Mouse (Mus musculus) E14TG2a.4 (cell line): ENCODE data around the gene Emilin2.

ENCODE experiments used
- H3K27me3 ChIP-seq: 2 replicates; pipeline ENCODE4 v1.6.1; 2014; ENCODE audit warnings: low read length, control low read depth; ENCODE audit not compliant: insufficient read depth
- H3K36me3 ChIP-seq: 2 replicates; pipeline ENCODE4 v1.6.1; 2014; ENCODE audit warnings: low read length, control low read depth; ENCODE audit not compliant: insufficient read depth
- H3K4me1 ChIP-seq: replicated peaks from 2 replicates; pipeline ENCODE4 v1.6.1; 2014; ENCODE audit warnings: low read depth, low read length, control low read depth
- H3K4me3 ChIP-seq: replicated peaks from 2 replicates; pipeline ENCODE4 v1.5.1; 2014; ENCODE audit warnings: mild to moderate bottlenecking, low read length
- H3K9me3 ChIP-seq: 2 replicates; pipeline ENCODE4 v1.6.1; 2014; ENCODE audit warnings: low read length, control low read depth
- CTCF ChIP-seq: conservative IDR thresholded peaks from 2 replicates; pipeline ENCODE4 v1.5.1; 2014; ENCODE audit warnings: low read length
- NANOG ChIP-seq: IDR thresholded peaks from 2 replicates; pipeline ENCODE4 v1.6.1; 2014; ENCODE audit warnings: borderline replicate concordance, low read length, mixed read lengths
- POU5F1 ChIP-seq: IDR thresholded peaks from 2 replicates; pipeline ENCODE4 v1.6.1; 2014; ENCODE audit warnings: low read length, borderline replicate concordance

The Emilin2 gene

GRCm38 (mm10) chr17:71238494-71238893 lies 73.3 kb downstream of the Emilin2 start:
- TF ChIP-seq CTCF (no peak), NANOG (no peak), POU5F1 (no peak)
- no peak overlapping the region for H3K4me3 ChIP-seq
- H3K9me3 ChIP-seq = no peaks in the 10 kb centered on the region

GRCm38 (mm10) chr17:71235229-71235958 lies 76.4 kb downstream of the Emilin2 start:
- Histone ChIP-seq H3K9me3 (no peaks in the 10 kb centered on the region), H3K36me3 (peaks cover 20% of the 10 kb centered on the region), H3K4me1 (no peaks in the 10 kb centered on the region), H3K4me3 (no peak overlapping the region), H3K27me3 (no peaks in the 10 kb centered on the region)
- TF ChIP-seq NANOG = no peak
- TF ChIP-seq POU5F1 = no peak
- no peak for TF ChIP-seq CTCF

More at GRCm38 (mm10) chr17:71238494-71238893, 73.3 kb downstream of the Emilin2 start:
- H3K4me1 ChIP-seq = no peaks in the 10 kb centered on the region
- no peaks in the 10 kb centered on the region for H3K27me3 ChIP-seq
- H3K36me3 ChIP-seq = peaks cover 36% of the 10 kb centered on the region

DNA sequence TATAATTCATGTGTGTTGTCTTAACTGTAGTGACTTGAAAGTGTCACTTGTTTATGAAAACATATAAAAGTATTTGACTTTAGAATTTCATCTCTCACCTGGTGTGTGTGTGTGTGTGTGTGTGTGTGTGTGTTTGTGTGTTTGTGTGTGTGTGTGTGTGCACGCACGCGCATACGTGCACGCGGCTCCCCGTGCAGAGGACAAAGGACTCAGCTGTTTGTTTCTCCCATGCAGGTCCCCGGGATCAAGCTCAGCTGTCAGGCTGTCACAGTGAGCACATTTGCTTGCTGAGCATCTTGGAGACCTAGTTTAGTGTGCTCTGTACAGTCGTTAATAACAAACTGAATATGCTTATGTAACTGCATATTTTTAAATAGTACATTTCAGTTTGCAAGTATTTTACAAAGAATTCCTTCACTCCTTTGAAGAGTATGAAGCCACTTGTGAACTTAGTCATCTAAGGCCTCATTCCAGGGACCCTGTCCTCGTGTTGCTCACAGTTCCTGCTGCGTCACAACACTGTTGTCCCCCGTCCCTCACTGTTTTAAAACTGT lies 77.7 kb downstream of the Emilin2 start:
- no peak for TF ChIP-seq CTCF
- TF ChIP-seq NANOG = no peak
- TF ChIP-seq POU5F1 = no peak
- Histone ChIP-seq H3K27me3 (no peaks in the 10 kb centered on the region), H3K4me3 (no peak overlapping the region), H3K36me3 (peaks cover 20% of the 10 kb centered on the region), H3K9me3 (no peaks in the 10 kb centered on the region), H3K4me1 (no peaks in the 10 kb centered on the region)

DNA sequence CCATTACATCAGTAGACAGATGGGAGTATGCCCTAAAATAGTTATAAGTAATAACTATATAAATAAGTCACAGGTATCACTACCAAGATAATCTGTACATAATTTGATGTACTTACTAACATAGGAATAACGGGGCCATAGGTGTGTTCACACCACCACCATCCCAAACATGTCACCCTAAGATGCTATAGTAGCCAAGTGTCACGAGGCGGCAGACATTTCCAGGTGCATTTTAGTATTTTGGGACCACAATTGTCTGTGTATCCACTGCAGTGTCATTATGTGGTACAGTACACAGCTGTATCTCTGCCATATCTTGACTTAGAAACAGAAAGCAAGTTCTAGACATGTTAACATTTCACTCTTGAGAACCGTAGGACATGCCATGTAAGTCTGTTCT lies 78.6 kb downstream of the Emilin2 start:
- no peak overlapping the region for H3K4me3 ChIP-seq
- H3K9me3 ChIP-seq = no peaks in the 10 kb centered on the region

GRCm38 (mm10) chr17:71231998-71232397 lies 79.8 kb downstream of the Emilin2 start:
- TF ChIP-seq POU5F1 (no peak), CTCF (no peak), NANOG (no peak)
- Histone ChIP-seq H3K4me1 (no peaks in the 10 kb centered on the region), H3K9me3 (no peaks in the 10 kb centered on the region), H3K36me3 (peaks cover 14% of the 10 kb centered on the region), H3K4me3 (no peak overlapping the region), H3K27me3 (no peaks in the 10 kb centered on the region)

More for the DNA sequence above, 78.6 kb downstream of the Emilin2 start:
- Histone ChIP-seq H3K4me1 (no peaks in the 10 kb centered on the region), H3K36me3 (peaks cover 20% of the 10 kb centered on the region), H3K27me3 (no peaks in the 10 kb centered on the region)
- no peak for TF ChIP-seq CTCF
- TF ChIP-seq POU5F1 = no peak
- no peak for TF ChIP-seq NANOG

GRCm38 (mm10) chr17:71230108-71230709 lies 81.6 kb downstream of the Emilin2 start:
- Histone ChIP-seq H3K36me3 (peaks cover 14% of the 10 kb centered on the region), H3K27me3 (no peaks in the 10 kb centered on the region), H3K4me1 (no peaks in the 10 kb centered on the region), H3K4me3 (no peak overlapping the region), H3K9me3 (no peaks in the 10 kb centered on the region)
- TF ChIP-seq NANOG = no peak
- TF ChIP-seq CTCF = no peak

DNA sequence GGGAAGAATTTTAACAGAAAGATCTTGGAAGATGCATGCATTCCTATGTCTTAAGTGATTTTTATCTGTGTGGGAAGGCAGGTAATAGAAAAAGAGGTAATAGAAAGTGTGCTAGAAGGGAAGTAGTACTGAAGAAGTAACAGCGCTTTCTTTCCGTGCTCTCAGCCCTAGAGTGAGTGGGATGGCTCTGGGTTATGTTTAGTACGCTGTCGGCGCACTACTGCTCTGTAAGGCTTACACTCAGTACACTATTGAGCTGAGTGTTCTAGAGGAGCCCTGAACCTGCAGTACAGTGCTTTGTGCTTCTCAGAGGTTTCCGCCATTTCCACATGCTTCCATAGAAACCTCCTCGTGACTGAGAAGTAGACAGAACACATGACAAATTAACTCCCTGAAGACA lies 83.1 kb downstream of the Emilin2 start:
- TF ChIP-seq POU5F1 (no peak), NANOG (no peak), CTCF (no peak)
- Histone ChIP-seq H3K36me3 (peaks cover 14% of the 10 kb centered on the region), H3K4me1 (no peaks in the 10 kb centered on the region), H3K27me3 (no peaks in the 10 kb centered on the region), H3K9me3 (no peaks in the 10 kb centered on the region), H3K4me3 (no peak overlapping the region)

DNA sequence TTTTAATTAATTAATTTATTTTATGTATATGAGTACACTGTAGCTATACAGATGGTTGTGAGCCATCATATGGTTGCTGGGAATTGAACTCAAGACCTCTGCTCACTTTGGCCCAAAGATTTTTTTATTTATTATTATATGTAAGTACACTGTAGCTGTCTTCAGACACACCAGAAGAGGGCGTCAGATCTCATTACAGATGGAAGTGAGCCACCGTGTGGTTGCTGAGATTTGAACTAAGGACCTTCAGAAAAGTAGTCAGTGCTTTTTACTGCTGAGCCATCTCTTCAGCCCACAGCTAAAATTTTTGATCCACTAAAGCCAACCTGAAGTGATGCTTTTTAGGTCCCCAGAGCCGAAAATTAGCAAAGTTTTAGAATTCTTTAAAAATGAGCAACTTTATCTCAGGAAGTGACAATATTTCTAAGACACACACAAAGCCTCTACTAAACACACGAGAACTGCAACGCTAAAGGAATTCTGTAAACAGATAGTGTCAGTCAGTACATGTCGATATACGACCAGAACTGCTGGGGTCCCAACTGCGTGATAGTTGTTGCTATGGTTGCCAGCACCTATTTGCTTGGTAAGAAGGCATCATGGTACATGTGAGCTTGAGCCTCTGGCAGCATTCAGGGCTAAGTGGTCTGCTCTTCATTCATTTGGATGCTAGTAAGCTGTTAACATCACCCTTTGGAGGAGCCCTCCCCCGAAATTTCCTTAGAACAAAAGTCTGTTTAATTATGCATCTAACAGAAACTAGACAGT lies 84.5 kb downstream of the Emilin2 start:
- H3K4me1 ChIP-seq = no peaks in the 10 kb centered on the region
- no peak overlapping the region for H3K4me3 ChIP-seq

More for the DNA sequence above, 84.5 kb downstream of the Emilin2 start:
- Histone ChIP-seq H3K9me3 (no peaks in the 10 kb centered on the region), H3K27me3 (no peaks in the 10 kb centered on the region), H3K36me3 (peaks cover 10% of the 10 kb centered on the region; the same call in 1 of the 2 replicates)
- TF ChIP-seq POU5F1 (no peak), CTCF (no peak), NANOG (no peak)
